Mouse (Mus musculus) heart, embryonic 13.5 days (tissue): Measurements from ENCODE around the gene Pln. TPM values are rescaled to one million over a fixed set of nuclear protein-coding genes. Genes with fewer than 3 reads are reported as not detected.

ENCODE experiments used
- ATAC-seq: fragments of 200-750 bp; cut with Nextera tagmentation; 2 replicates; pipeline ENCODE4 v1.8.0; 2017; ENCODE audit warnings: moderate TSS enrichment; ENCODE audit not compliant: insufficient number of reproducible peaks, low FRiP score, low TSS enrichment; ENCODE audit errors: extremely low read depth
- H3K27ac ChIP-seq: fragments of 300-500 bp; sonication (generic); replicated peaks from 2 replicates; pipeline ENCODE4 v1.5.1; 2015; ENCODE audit warnings: moderate library complexity, mild to moderate bottlenecking, inconsistent platforms
- H3K27me3 ChIP-seq: fragments of 300-500 bp; sonication (generic); replicated peaks from 2 replicates; pipeline ENCODE4 v1.6.1; 2015; ENCODE audit warnings: mild to moderate bottlenecking, inconsistent platforms
- H3K36me3 ChIP-seq: fragments of 300-500 bp; sonication (generic); 2 replicates; pipeline ENCODE4 v1.6.1; 2015; ENCODE audit warnings: mild to moderate bottlenecking, inconsistent platforms
- H3K4me1 ChIP-seq: fragments of 300-500 bp; sonication (generic); 2 replicates; pipeline ENCODE4 v1.6.1; 2015; ENCODE audit warnings: inconsistent platforms
- H3K4me2 ChIP-seq: fragments of 300-500 bp; sonication (generic); 2 replicates; pipeline ENCODE4 v1.6.1; 2015; ENCODE audit warnings: inconsistent platforms, mild to moderate bottlenecking, moderate library complexity
- H3K4me3 ChIP-seq: fragments of 300-500 bp; sonication (generic); 2 replicates; pipeline ENCODE4 v1.5.1; 2015; ENCODE audit warnings: moderate library complexity, mild to moderate bottlenecking, inconsistent platforms
- H3K9ac ChIP-seq: fragments of 300-500 bp; sonication (generic); 2 replicates; pipeline ENCODE4 v1.6.1; 2015; ENCODE audit warnings: inconsistent platforms, mild to moderate bottlenecking, moderate library complexity
- H3K9me3 ChIP-seq: fragments of 300-500 bp; sonication (generic); 2 replicates; pipeline ENCODE4 v1.6.1; 2016; ENCODE audit warnings: inconsistent platforms
- WGBS: fragments of 180-500 bp; shearing (Covaris S2); methylation state at CpG from one replicate; pipeline ENCODE4 v1.1.7; 2015; ENCODE audit warnings: mixed read lengths; 5-methylcytosine and 5-hydroxymethylcytosine counted together
- polyA plus RNA-seq: library from polyadenylated mRNA; unstranded; fragments of >200 nt; fragmentation: Nextera tagmentation; extraction: Ambion mirVana; gene quantifications from 2 replicates; pipeline ENCODE4 v1.2.1, GENCODE M21; 2015

The Pln gene
- polyA plus RNA-seq, 1 experiment from 2014 or later = 682 TPM

DNA sequence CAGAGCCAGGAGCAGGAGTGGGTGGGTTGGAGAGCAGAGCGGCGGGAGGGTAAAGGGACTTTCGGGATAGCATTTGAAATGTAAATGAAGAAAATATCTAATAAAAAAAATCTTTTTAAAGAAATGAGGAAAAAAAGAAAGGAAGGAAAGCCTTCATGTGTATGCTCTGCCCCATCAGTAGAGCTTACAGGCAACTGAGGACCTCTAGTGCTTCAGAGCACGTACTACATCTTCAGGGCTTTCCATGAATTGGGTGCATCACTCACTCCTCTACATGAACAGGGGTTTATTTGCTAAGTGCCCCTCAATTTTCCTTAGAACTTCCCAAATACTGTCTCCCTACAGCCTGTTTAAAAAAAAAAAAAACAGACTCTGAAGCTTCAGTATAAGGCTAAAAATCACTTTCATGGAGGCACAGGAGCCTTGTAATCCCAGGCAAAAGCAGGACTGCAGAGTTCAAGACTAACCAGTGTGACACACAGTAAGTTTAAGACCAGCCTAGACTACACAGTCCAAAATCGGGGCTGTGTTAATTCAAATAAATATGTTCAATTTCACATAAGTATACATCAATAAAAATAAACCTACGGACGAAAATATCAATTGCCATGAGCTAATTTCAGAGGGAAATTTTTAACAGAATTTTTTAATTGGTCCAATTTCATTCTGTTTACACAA, 4.0 kb downstream of the Pln start:
- peaks cover 11% of the 10 kb centered on the region for H3K4me1 ChIP-seq
- no peak for ATAC-seq
- H3K9me3 ChIP-seq = no peaks in the 10 kb centered on the region
- H3K27ac ChIP-seq = peak overlapping the region; percentile 86
- H3K4me3 ChIP-seq = peak overlapping the region; percentile 60
- peaks cover 23% of the 10 kb centered on the region for H3K36me3 ChIP-seq
- no peaks in the 10 kb centered on the region for H3K27me3 ChIP-seq
- peak overlapping the region; percentile 65 for H3K4me2 ChIP-seq
- H3K9ac ChIP-seq = peak overlapping the region; percentile 83
- 53% methylated on average over 7 of the region's 7 CpGs for WGBS

DNA sequence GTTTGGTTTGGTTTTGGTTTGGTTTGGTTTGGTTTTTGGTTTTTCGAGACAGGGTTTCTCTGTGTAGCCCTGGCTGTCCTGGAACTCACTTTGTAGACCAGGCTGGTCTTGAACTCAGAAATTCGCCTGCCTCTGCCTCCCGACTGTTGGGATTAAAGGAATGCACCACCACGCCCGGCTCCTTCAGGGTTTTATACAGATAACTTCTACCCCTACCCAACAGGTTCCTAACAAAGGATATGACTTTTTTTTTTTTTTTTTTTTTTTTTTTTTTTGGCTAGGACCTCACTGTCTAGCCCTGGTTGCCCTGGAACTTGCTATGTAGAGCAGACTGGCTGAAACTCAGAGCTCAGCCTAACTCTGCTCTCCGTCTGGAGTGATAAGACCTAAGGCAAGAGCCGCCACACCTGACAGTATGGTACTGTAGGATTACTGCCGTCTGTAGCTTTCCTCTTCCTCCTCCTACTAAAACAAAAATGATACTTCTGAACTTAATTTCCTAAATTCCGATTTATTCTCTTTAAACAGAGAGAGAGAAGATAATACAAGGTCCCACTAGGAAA, 4.8 kb downstream of the Pln start:
- Histone ChIP-seq H3K4me3 (peak overlapping the region; percentile 60), H3K27me3 (no peaks in the 10 kb centered on the region), H3K27ac (peak overlapping the region; percentile 86), H3K36me3 (peaks cover 25% of the 10 kb centered on the region), H3K4me2 (peak overlapping the region; percentile 65), H3K9ac (peak overlapping the region; percentile 83), H3K9me3 (no peaks in the 10 kb centered on the region), H3K4me1 (peaks cover 7% of the 10 kb centered on the region)
- WGBS = 46% methylated on average over 9 of the region's 9 CpGs
- ATAC-seq = no peak

DNA sequence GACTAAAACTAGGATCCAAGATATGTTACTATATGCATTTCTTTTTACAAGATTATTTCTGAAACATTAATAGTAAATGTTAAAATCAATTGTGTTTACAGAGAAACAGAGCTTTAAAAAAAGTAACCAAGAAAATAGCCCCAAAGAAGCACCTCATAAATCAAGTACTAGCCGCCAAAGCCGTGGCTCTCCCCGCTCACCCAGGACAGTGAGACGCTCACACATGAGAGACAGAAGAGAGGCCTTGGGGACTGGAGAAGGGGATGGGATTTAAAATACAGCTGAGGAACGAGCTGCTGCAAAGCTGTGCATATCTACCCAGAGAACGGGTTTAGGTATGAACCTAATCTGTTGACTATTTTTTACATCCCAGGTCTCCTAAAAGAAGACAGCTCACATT, 5.9 kb downstream of the Pln start:
- no peak for ATAC-seq
- H3K4me3 ChIP-seq = peak overlapping the region; percentile 60
- H3K27ac ChIP-seq = peak overlapping the region; percentile 84
- H3K27me3 ChIP-seq = no peaks in the 10 kb centered on the region
- no peaks in the 10 kb centered on the region for H3K9me3 ChIP-seq
- WGBS = 26% methylated on average over 6 of the region's 6 CpGs
- peaks cover 7% of the 10 kb centered on the region for H3K4me1 ChIP-seq
- peaks cover 26% of the 10 kb centered on the region for H3K36me3 ChIP-seq
- H3K9ac ChIP-seq = peak overlapping the region; percentile 83
- H3K4me2 ChIP-seq = peak overlapping the region; percentile 65

DNA sequence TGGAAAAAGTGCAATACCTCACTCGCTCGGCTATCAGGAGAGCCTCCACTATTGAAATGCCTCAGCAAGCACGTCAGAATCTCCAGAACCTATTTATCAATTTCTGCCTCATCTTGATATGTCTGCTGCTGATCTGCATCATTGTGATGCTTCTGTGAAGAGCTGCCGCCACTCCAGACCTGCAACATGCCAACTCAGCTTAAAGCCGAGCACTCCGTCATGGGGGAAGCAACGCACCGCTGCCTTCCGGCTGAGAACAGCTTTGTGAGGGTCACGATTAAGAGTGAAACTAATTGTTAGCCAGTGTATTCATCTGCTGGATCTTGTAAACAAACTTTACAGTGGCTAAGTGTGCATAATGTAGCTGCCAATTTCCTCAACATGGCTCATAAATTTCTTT, 6.4 kb downstream of the Pln start:
- 34% methylated on average over 10 of the region's 10 CpGs for WGBS
- peak overlapping the region; percentile 65 for H3K4me2 ChIP-seq
- peaks cover 9% of the 10 kb centered on the region for H3K4me1 ChIP-seq
- H3K9me3 ChIP-seq = no peaks in the 10 kb centered on the region
- peaks cover 30% of the 10 kb centered on the region for H3K36me3 ChIP-seq
- peak overlapping the region; percentile 83 for H3K9ac ChIP-seq
- no peaks in the 10 kb centered on the region for H3K27me3 ChIP-seq
- H3K4me3 ChIP-seq = peak overlapping the region; percentile 60
- peak overlapping the region; percentile 84 for H3K27ac ChIP-seq
- ATAC-seq = no peak

DNA sequence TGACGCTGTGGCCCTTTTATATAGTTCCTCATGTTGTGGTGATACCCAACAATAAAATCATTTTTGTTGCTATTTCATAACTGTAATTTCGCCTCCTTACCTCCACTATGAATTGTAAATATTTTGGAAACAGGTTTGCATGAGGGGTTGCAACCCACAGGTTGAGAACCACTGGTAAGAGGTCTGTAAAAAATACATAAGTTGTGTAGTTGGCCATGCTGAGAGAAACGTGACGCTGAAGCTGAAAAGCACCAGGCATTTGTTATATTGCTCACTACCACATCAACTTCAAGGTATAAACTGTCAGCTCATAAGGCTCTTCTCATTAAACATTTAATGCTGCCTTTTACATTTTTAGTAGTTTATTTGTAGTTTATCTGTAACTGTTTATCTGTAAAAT, 8.0 kb downstream of the Pln start:
- no peak for ATAC-seq
- Histone ChIP-seq H3K27ac (peak overlapping the region; percentile 48), H3K4me1 (peaks cover 9% of the 10 kb centered on the region), H3K36me3 (peaks cover 39% of the 10 kb centered on the region), H3K4me3 (no peak overlapping the region), H3K27me3 (no peaks in the 10 kb centered on the region), H3K9ac (no peak overlapping the region; the same call in 1 of the 2 replicates), H3K4me2 (no peak overlapping the region), H3K9me3 (no peaks in the 10 kb centered on the region)
- 71% methylated on average over 4 of the region's 4 CpGs for WGBS

DNA sequence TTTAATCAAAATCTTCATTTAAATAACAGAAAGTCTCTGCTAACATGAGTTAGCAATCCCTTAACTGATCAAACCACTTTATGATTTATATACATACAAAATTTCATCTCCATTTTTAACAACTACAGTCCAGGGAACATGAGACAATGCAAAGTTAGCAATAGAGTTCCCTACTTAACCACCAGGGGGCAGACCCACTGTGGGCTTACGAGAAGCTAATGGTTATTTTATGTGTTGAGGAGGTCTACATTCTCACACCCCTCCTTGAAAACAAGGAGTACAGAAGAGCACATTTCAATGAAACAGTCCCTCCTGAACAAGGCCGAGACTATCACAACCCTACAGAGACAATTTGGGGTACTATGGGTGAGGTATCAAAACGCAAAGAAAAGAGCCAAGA, 9.0 kb downstream of the Pln start:
- Histone ChIP-seq H3K9ac (no peak overlapping the region), H3K27ac (no peak overlapping the region), H3K36me3 (peaks cover 39% of the 10 kb centered on the region), H3K9me3 (no peaks in the 10 kb centered on the region), H3K4me2 (no peak overlapping the region), H3K27me3 (no peaks in the 10 kb centered on the region), H3K4me1 (peaks cover 9% of the 10 kb centered on the region), H3K4me3 (no peak overlapping the region)
- 38% methylated on average over 3 of the region's 3 CpGs for WGBS
- ATAC-seq = 0 out of 2 replicates have a peak, but pooled peaks have one; percentile 28

DNA sequence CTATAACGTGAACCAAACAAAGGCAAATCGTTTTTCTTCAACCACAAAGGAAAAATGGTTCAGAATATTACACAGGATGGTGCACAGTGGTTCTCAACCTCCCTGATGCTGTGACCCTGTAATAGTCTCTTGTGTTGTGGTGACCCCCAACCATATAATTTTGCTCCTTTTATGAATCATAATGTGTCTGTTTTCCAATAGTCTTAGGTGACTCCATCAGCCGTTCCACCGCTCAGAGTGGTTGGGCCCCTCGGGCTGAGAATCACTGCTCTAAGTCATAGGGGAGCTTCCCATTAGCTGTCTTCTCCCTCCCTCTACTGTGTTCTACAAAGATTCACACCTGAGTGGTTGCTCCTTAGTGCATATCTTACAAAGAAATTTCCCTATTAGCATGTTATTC, 9.4 kb downstream of the Pln start:
- Histone ChIP-seq H3K27me3 (no peaks in the 10 kb centered on the region), H3K36me3 (peaks cover 39% of the 10 kb centered on the region), H3K4me1 (peaks cover 9% of the 10 kb centered on the region), H3K9me3 (no peaks in the 10 kb centered on the region), H3K9ac (no peak overlapping the region), H3K4me3 (no peak overlapping the region), H3K27ac (no peak overlapping the region), H3K4me2 (no peak overlapping the region)
- no peak for ATAC-seq
- WGBS = 74% methylated on average over 5 of the region's 5 CpGs

DNA sequence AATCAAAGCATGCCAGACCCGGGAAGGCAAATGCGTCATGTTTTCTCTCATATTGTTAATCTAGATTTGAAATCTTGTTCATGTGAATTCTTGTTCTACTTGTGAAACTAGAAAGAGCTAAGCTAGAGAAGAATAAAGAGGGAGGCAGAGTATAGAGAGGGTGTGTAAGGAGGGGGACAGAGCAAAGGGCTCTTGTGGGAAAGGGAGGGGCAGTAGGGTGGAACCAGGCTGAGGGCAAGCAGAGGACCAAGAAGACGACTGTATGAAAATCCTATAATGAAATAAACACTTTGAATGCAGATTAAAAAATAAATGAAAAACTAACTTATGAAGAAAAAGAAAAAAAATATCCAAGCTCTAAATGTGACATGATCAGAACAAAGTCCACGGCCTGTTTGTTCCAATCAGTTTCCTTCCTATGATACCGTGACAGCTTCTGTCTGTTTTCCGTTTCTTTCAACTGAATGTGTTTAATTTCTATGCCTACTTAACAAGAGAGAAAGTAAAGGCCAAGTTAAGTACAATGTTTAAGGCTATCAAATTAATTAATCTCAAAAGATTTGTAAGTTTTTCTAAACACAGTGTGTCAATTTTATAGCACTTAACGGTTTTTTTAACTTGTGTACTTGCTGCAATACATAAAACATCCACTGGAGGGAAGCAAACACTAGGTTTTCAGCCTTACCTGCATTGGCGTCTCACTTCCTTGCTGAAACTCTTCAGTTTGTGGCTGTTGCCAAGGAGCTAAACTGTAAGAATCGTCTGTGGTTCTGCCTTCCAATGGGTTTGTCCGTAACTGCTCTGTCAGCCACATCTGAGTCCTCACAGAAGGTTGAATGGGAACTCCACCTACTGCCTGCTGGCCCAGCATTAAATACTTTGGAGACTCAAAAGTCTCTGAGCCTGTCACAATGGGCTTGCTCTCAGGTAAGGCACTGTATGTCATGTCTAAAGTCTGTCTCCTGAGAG, 10.6 kb downstream of the Pln start:
- H3K4me3 ChIP-seq = no peak overlapping the region

DNA sequence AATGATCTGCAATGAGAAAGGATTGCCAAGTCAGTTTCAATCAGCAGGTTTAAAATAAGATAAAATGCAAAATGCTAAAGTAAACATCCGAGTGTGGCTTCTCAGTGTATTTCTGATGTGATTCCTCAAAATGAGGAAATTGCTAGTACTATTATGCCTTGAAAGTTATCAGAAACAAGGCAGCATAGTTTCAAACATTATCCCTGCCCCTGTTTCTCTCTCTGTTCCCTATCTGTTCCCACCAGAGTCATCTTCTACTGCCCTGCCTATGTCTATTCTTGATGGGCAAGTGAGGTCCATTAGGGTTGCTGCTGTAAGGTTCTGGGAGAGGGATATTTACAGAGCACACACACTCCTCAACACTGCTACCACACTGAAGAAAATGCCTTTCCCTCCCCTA, 11.8 kb downstream of the Pln start:
- no peak overlapping the region for H3K9ac ChIP-seq
- WGBS = 69% methylated on average over 1 of the region's 1 CpGs
- H3K27me3 ChIP-seq = no peaks in the 10 kb centered on the region
- ATAC-seq = no peak
- no peak overlapping the region for H3K27ac ChIP-seq
- no peaks in the 10 kb centered on the region for H3K9me3 ChIP-seq
- H3K4me2 ChIP-seq = no peak overlapping the region
- peaks cover 25% of the 10 kb centered on the region for H3K36me3 ChIP-seq
- H3K4me3 ChIP-seq = no peak overlapping the region
- 0 out of 2 replicates have a peak, but pooled peaks cover 2% of the 10 kb centered on the region for H3K4me1 ChIP-seq

More for the DNA sequence above, 10.6 kb downstream of the Pln start:
- 50% methylated on average over 10 of the region's 10 CpGs for WGBS
- Histone ChIP-seq H3K36me3 (peaks cover 34% of the 10 kb centered on the region), H3K9me3 (no peaks in the 10 kb centered on the region), H3K4me1 (peaks cover 9% of the 10 kb centered on the region), H3K27me3 (no peaks in the 10 kb centered on the region), H3K27ac (no peak overlapping the region; the same call in 1 of the 2 replicates), H3K4me2 (no peak overlapping the region), H3K9ac (no peak overlapping the region)
- no peak for ATAC-seq

DNA sequence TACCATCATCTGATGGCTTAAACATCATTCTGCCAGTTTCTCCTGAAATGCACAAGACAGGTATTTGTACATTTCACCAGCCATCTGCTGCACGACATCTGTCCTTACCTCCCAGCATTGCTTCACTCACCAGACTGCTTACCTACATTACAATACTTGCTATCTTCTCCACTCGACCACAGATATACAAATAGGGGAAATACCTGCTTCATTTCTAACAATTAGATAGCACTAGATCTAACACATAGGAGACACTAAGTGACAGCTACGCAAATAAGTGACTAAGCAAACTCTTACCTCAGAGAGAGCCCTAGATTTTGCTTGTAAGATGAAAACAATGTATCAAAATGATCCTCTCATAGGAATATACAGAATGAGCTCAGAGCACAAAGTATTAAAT, 16.2 kb downstream of the Pln start:
- no peaks in the 10 kb centered on the region for H3K4me1 ChIP-seq
- no peak for ATAC-seq
- no peaks in the 10 kb centered on the region for H3K9me3 ChIP-seq
- H3K9ac ChIP-seq = no peak overlapping the region
- peaks cover 37% of the 10 kb centered on the region for H3K36me3 ChIP-seq
- WGBS = 76% methylated on average over 3 of the region's 3 CpGs
- H3K4me3 ChIP-seq = no peak overlapping the region
- no peak overlapping the region for H3K27ac ChIP-seq
- H3K27me3 ChIP-seq = no peaks in the 10 kb centered on the region
- no peak overlapping the region for H3K4me2 ChIP-seq

DNA sequence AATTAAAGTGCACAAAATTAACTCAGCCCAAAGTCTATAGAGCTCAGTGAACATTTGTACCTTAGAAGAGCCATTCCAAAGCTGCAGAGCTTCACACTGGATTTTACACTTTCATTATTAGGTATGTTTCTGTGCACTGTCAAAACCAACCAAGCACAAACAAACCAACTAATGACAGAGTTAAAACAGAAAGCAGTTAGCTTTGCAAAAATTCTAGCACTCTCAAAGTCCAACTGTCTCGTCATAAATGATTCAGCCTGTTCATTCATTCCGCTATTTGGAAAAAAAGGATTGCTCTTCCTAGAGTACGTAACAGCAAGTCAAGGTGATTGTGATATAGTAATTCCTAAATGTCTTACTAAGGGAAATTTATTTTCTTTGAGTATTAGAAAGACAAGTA, 21.5 kb downstream of the Pln start:
- 83% methylated on average over 3 of the region's 3 CpGs for WGBS
- Histone ChIP-seq H3K36me3 (peaks cover 42% of the 10 kb centered on the region), H3K4me1 (no peaks in the 10 kb centered on the region), H3K9ac (no peak overlapping the region), H3K27me3 (no peaks in the 10 kb centered on the region), H3K27ac (no peak overlapping the region), H3K9me3 (no peaks in the 10 kb centered on the region), H3K4me3 (no peak overlapping the region), H3K4me2 (no peak overlapping the region)
- ATAC-seq = no peak
